9 mouse cellular contexts compared by ENCODE assay signal in genomic region chr7:110648455-110649085, GRCm38 (mm10). TPM values are rescaled to one million over a fixed set of nuclear protein-coding genes. Genes with fewer than 3 reads are reported as not detected.
A peak's percentile ranks its signal among the peaks of the same experiment; 100 is the strongest.
DNase-seq lines count a peak whose midpoint lies in the region; ATAC-seq and TF ChIP-seq lines count a peak whose summit lies in the region.
"Had no signal": no experiment of that assay in that cellular context is flagged by ENCODE, and none has a peak within 500 bp of the region (broad histone marks: within the 10 kb centered on the region; RNA-seq: fewer than 3 reads in every experiment).

No protein-coding gene starts in this region.

- H3K36me3 ChIP-seq in kidney, adult 2 months (ENCODE audit: control insufficient read depth, insufficient read depth, low read length) = no peaks in the 10 kb centered on the region
- H3K36me3 ChIP-seq in liver, embryonic 13.5 days = no peaks in the 10 kb centered on the region
- H3K36me3 ChIP-seq: embryonic facial prominence, embryonic 15.5 days had no signal

- WGBS in kidney, adult 2 months = 43% methylated on average over 13 of the region's 13 CpGs
- 66% methylated on average over 13 of the region's 13 CpGs for WGBS in liver, embryonic 13.5 days (ENCODE audit: insufficient replicate concordance)

- intact Hi-C loops in gastrocnemius, postnatal 14 days (cut with DNase I; ENCODE audit: low total_unique reads) = no loop called here

- H3K9me3 ChIP-seq in liver, embryonic 13.5 days (replicated peaks) = 0 out of 2 replicates have a peak, but pooled peaks cover 8% of the 10 kb centered on the region
- H3K9me3 ChIP-seq: embryonic facial prominence, embryonic 15.5 days had no signal

- H3K4me2 ChIP-seq in liver, embryonic 13.5 days = peak overlapping the region; percentile 17; the same call in 1 of the 2 replicates
- H3K4me2 ChIP-seq: embryonic facial prominence, embryonic 15.5 days had no signal

- H3K27me3 ChIP-seq in kidney, adult 2 months (replicated peaks; ENCODE audit: control insufficient read depth, insufficient read depth, low read length) = no peaks in the 10 kb centered on the region
- no peaks in the 10 kb centered on the region; the same call in 1 of the 2 replicates for H3K27me3 ChIP-seq in liver, embryonic 13.5 days
- H3K27me3 ChIP-seq: embryonic facial prominence, embryonic 15.5 days had no signal

- peak overlapping the region; percentile 27 for H3K4me3 ChIP-seq in kidney, adult 2 months (ENCODE audit: insufficient read depth, low read depth, low read length)
- no peak overlapping the region for H3K4me3 ChIP-seq in liver, embryonic 13.5 days (replicated peaks)
- H3K4me3 ChIP-seq: embryonic facial prominence, embryonic 15.5 days had no signal

- no peak for ATAC-seq in liver, embryonic 13.5 days (ENCODE audit: low read depth)

- TF ChIP-seq POLR2A in kidney, adult 2 months (IDR thresholded peaks at IDR 0.05; ENCODE audit: low read depth, low read length) = peak; percentile 58

- DNase-seq in adrenal gland, adult 2 months = peak; percentile 47
- DNase-seq in adrenal gland, adult 18-20 months (ENCODE audit: low spot score in 2 of 2) = no peak
- DNase-seq in gastrocnemius, postnatal 14 days = peak; percentile 44
- peak; percentile 96 for DNase-seq in kidney, adult 2 months
- no peak for DNase-seq in liver, embryonic 13.5 days
- DNase-seq in urinary bladder, postnatal 25 days (ENCODE audit: low spot score) = no peak
- no peak for DNase-seq in thymus, postnatal 14 days
- no peak for DNase-seq in layer of hippocampus, postnatal 25 days (ENCODE audit: extremely low spot score in 1 of 2, low spot score in 1 of 2)

- no peak overlapping the region for H3K9ac ChIP-seq in liver, embryonic 13.5 days
- H3K9ac ChIP-seq: embryonic facial prominence, embryonic 15.5 days had no signal

- peaks cover 14% of the 10 kb centered on the region; the same call in 1 of the 2 replicates for H3K4me1 ChIP-seq in kidney, adult 2 months (ENCODE audit: control insufficient read depth, insufficient read depth, low read length)
- H3K4me1 ChIP-seq in liver, embryonic 13.5 days (replicated peaks) = peaks cover 9% of the 10 kb centered on the region
- H3K4me1 ChIP-seq: embryonic facial prominence, embryonic 15.5 days had no signal

- H3K27ac ChIP-seq in kidney, adult 2 months (ENCODE audit: insufficient read depth, low read depth, low read length) = peak overlapping the region; percentile 83
- no peak overlapping the region for H3K27ac ChIP-seq in liver, embryonic 13.5 days
- H3K27ac ChIP-seq: embryonic facial prominence, embryonic 15.5 days had no signal

- TF ChIP-seq CTCF in kidney, adult 2 months (conservative IDR thresholded peaks at IDR 0.05; ENCODE audit: insufficient read depth, insufficient read length, low read depth, low read length) = no peak

RNA-seq across cellular contexts. Expression of gene Adm, which starts 21.1 kb away (rescaled TPM):
- 10 to 100 TPM; 12.0 to 31.5 TPM for total RNA-seq in adrenal gland, adult 2 months (2021)
- 11.7 and 25.1 TPM in 2 replicates for polyA plus RNA-seq in adrenal gland, adult 2 months (2012; rRNA removed)
- 10 to 100 TPM; 19.2 to 26.4 TPM for total RNA-seq in adrenal gland, adult 18-20 months (2021)
- total RNA-seq in gastrocnemius, postnatal 14 days (2021) = 1 to 10 TPM; 5.6 to 6.1 TPM
- polyA plus RNA-seq in kidney, adult 2 months (2012; rRNA removed) = 12.0 and 13.2 TPM in 2 replicates
- 4.2 and 5.1 TPM in 2 replicates for polyA plus RNA-seq in liver, embryonic 13.5 days (2015; fragmentation: Nextera tagmentation; extraction: Ambion mirVana)
- total RNA-seq in layer of hippocampus, postnatal 25 days (2021) = 1 to 10 TPM; 1.2 to 1.9 TPM

RNA-seq across cellular contexts. Expression of gene Sbf2, which starts 33.8 kb away (rescaled TPM):
- 10 to 100 TPM; 42.6 to 43.8 TPM for total RNA-seq in adrenal gland, adult 2 months (2021)
- polyA plus RNA-seq in adrenal gland, adult 2 months (2012; rRNA removed) = 7.3 and 8.0 TPM in 2 replicates
- 10 to 100 TPM; 32.7 to 36.6 TPM for total RNA-seq in adrenal gland, adult 18-20 months (2021)
- total RNA-seq in gastrocnemius, postnatal 14 days (2021) = 10 to 100 TPM; 19.4 to 21.5 TPM
- 23.3 and 24.9 TPM in 2 replicates for polyA plus RNA-seq in kidney, adult 2 months (2012; rRNA removed)
- 5.3 and 5.4 TPM in 2 replicates for polyA plus RNA-seq in liver, embryonic 13.5 days (2015; fragmentation: Nextera tagmentation; extraction: Ambion mirVana)
- total RNA-seq in layer of hippocampus, postnatal 25 days (2021) = 10 to 100 TPM; 62.9 to 76.0 TPM

Comparison
In these comparisons a context has a peak if more than half of its experiments do, and no peak if none do; other contexts are left out.
1. DNase-seq: peak in adrenal gland, adult 2 months (single experiment), gastrocnemius, postnatal 14 days (single experiment) and kidney, adult 2 months (single experiment); none in adrenal gland, adult 18-20 months (0 of 2), liver, embryonic 13.5 days (single experiment), urinary bladder, postnatal 25 days (single experiment), thymus, postnatal 14 days (single experiment) and layer of hippocampus, postnatal 25 days (0 of 2).